Mouse (Mus musculus) stomach, embryonic 15.5 days (tissue): ENCODE measurements around the gene Lamc1. TPM values are rescaled to one million over a fixed set of nuclear protein-coding genes. Genes with fewer than 3 reads are reported as not detected.

ENCODE experiments used
- ATAC-seq: fragments of 200-750 bp; cut with Nextera tagmentation; 2 replicates; pipeline ENCODE4 v1.8.0; 2017; ENCODE audit warnings: low read depth, moderate number of reproducible peaks, moderate TSS enrichment; ENCODE audit not compliant: insufficient read depth, low FRiP score
- H3K27ac ChIP-seq: fragments of 300-500 bp; sonication (generic); 2 replicates; pipeline ENCODE4 v1.5.1; 2015; ENCODE audit warnings: mild to moderate bottlenecking, inconsistent platforms
- H3K27me3 ChIP-seq: fragments of 300-500 bp; sonication (generic); replicated peaks from 2 replicates; pipeline ENCODE4 v1.6.1; 2015; ENCODE audit warnings: inconsistent platforms
- H3K36me3 ChIP-seq: fragments of 300-500 bp; sonication (generic); 2 replicates; pipeline ENCODE4 v1.6.1; 2015; ENCODE audit warnings: inconsistent platforms
- H3K4me1 ChIP-seq: fragments of 300-500 bp; sonication (generic); 2 replicates; pipeline ENCODE4 v1.6.1; 2015; ENCODE audit warnings: inconsistent platforms
- H3K4me2 ChIP-seq: fragments of 300-500 bp; sonication (generic); 2 replicates; pipeline ENCODE4 v1.6.1; 2015; ENCODE audit warnings: mild to moderate bottlenecking, inconsistent platforms
- H3K4me3 ChIP-seq: fragments of 300-500 bp; sonication (generic); replicated peaks from 2 replicates; pipeline ENCODE4 v1.5.1; 2015; ENCODE audit warnings: inconsistent platforms
- H3K9ac ChIP-seq: fragments of 300-500 bp; sonication (generic); 2 replicates; pipeline ENCODE4 v1.6.1; 2015; ENCODE audit warnings: inconsistent platforms
- H3K9me3 ChIP-seq: fragments of 300-500 bp; sonication (generic); 2 replicates; pipeline ENCODE4 v1.6.1; 2016; ENCODE audit warnings: inconsistent platforms
- WGBS: fragments of 180-500 bp; shearing (Covaris S2); methylation state at CpG from one replicate; pipeline ENCODE4 v1.1.7; 2015; 5-methylcytosine and 5-hydroxymethylcytosine counted together
- polyA plus RNA-seq: library from polyadenylated mRNA; unstranded; fragments of >200 nt; fragmentation: Nextera tagmentation; extraction: Ambion mirVana; gene quantifications from 2 replicates; pipeline ENCODE4 v1.2.1, GENCODE M21; 2015

The Lamc1 gene
- polyA plus RNA-seq, 1 experiment from 2014 or later, result 64.0 TPM

DNA sequence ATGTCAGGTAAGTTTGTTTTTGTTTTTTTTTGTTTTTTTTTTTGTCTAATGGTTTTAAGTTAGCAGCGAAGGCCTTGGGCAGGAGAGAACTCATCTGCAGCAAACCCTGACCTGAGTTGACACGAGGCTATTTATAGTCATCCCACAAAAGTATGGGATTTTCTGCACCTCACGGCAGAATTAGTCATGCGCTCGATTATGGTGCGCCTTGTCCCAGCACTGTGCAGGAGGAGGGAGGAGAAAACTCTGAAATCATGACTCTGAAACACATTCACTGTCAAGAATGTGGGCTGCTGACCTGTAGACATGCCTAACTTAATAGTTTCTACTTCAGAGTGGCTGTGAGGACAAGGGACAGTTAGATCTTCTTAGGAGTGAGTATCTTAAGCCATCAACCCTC lies 40.4 kb downstream of the Lamc1 start:
- no peaks in the 10 kb centered on the region for H3K9me3 ChIP-seq
- no peak for ATAC-seq
- H3K27me3 ChIP-seq, result no peaks in the 10 kb centered on the region
- no peak overlapping the region for H3K9ac ChIP-seq
- H3K4me1 ChIP-seq, result peaks cover 12% of the 10 kb centered on the region; the same call in 1 of the 2 replicates
- H3K36me3 ChIP-seq, result no peaks in the 10 kb centered on the region
- 29% methylated on average over 6 of the region's 6 CpGs for WGBS
- H3K4me3 ChIP-seq, result no peak overlapping the region
- no peak overlapping the region for H3K27ac ChIP-seq
- no peak overlapping the region for H3K4me2 ChIP-seq

- ATAC-seq, result no peak
- Histone ChIP-seq H3K4me1 (peaks cover 12% of the 10 kb centered on the region; the same call in 1 of the 2 replicates), H3K4me3 (no peak overlapping the region), H3K9me3 (no peaks in the 10 kb centered on the region), H3K27ac (no peak overlapping the region), H3K36me3 (no peaks in the 10 kb centered on the region), H3K4me2 (no peak overlapping the region), H3K9ac (no peak overlapping the region), H3K27me3 (no peaks in the 10 kb centered on the region)
- WGBS, result 47% methylated on average over 4 of the region's 4 CpGs
Measured at GRCm38 (mm10) chr1:153291416-153291815, 41.2 kb downstream of the Lamc1 start.

GRCm38 (mm10) chr1:153288010-153288409 lies 44.6 kb downstream of the Lamc1 start:
- Histone ChIP-seq H3K9ac (no peak overlapping the region), H3K9me3 (no peaks in the 10 kb centered on the region), H3K4me1 (peaks cover 11% of the 10 kb centered on the region; the same call in 1 of the 2 replicates), H3K27me3 (no peaks in the 10 kb centered on the region), H3K27ac (no peak overlapping the region), H3K4me3 (no peak overlapping the region), H3K4me2 (no peak overlapping the region), H3K36me3 (no peaks in the 10 kb centered on the region)
- no peak for ATAC-seq
- WGBS, result 70% methylated on average over 4 of the region's 4 CpGs

- Histone ChIP-seq H3K9me3 (no peaks in the 10 kb centered on the region), H3K9ac (no peak overlapping the region), H3K4me3 (no peak overlapping the region), H3K27ac (no peak overlapping the region), H3K4me1 (0 out of 2 replicates have a peak, but pooled peaks cover 7% of the 10 kb centered on the region), H3K4me2 (no peak overlapping the region), H3K36me3 (no peaks in the 10 kb centered on the region), H3K27me3 (no peaks in the 10 kb centered on the region)
- 75% methylated on average over 5 of the region's 5 CpGs for whole genome bisulfite sequencing
- ATAC-seq, result no peak
Measured at GRCm38 (mm10) chr1:153287443-153287842, 45.1 kb downstream of the Lamc1 start.

DNA sequence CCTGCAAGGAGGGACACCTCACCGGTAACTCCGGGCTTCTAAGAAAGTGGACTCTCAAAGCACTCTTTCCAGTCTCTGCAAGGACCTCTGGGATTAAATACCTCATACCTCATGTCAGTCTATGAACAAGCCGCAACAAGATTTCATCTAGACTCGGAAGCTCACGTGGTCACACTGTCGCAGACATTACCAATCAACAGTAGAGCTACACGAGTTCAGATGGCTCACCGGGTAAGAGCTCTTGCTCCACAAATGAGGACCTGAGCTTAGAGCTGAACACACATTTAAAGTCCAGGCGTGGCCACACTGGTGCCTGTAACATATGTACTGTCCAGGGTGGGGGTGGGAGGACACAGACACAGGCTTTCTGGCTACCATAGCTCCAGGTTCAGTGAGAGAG lies 46.4 kb downstream of the Lamc1 start:
- Histone ChIP-seq H3K4me1 (0 out of 2 replicates have a peak, but pooled peaks cover 2% of the 10 kb centered on the region), H3K27ac (no peak overlapping the region), H3K36me3 (no peaks in the 10 kb centered on the region), H3K4me3 (no peak overlapping the region), H3K9ac (no peak overlapping the region), H3K27me3 (no peaks in the 10 kb centered on the region), H3K4me2 (no peak overlapping the region), H3K9me3 (no peaks in the 10 kb centered on the region)
- WGBS, result 73% methylated on average over 9 of the region's 9 CpGs
- ATAC-seq, result no peak; the same call in 1 of the 2 replicates

- Histone ChIP-seq H3K27me3 (no peaks in the 10 kb centered on the region), H3K4me2 (no peak overlapping the region), H3K4me3 (no peak overlapping the region), H3K9me3 (no peaks in the 10 kb centered on the region), H3K27ac (no peak overlapping the region), H3K36me3 (no peaks in the 10 kb centered on the region), H3K4me1 (0 out of 2 replicates have a peak, but pooled peaks cover 2% of the 10 kb centered on the region), H3K9ac (no peak overlapping the region)
- 92% methylated on average over 8 of the region's 8 CpGs for WGBS
- ATAC-seq, result no peak
Measured at GRCm38 (mm10) chr1:153285188-153285587, 47.4 kb downstream of the Lamc1 start.

DNA sequence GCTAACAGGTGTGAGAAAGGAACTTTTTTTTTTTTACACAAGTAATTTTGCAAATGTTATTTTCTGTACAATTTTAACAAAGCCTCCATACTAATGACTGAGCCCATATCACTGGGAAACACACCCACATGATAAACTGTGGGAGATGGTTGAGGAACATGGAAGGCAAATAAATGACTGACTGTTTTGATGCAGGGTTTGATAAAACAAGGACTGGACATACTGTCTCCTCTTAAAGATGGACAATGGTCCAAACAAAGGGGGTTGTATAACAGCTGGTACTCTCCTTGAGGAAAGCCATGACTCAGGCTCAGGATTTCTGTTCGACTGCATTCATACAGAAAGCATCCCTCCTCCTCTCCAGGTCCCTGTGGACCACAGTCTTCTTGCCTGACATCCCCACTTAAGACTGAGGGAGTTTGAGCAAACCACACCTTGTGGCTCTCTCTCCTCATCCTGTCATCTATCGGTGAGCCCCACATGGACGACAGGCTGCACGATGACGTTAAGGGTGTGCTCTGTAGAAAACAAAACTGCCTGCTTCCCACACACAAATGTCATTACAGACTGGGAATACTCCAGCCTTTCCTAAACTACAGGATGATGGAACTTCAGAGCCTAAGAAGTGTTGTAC lies 50.1 kb downstream of the Lamc1 start:
- H3K27ac ChIP-seq, result no peak overlapping the region
- no peak overlapping the region for H3K4me2 ChIP-seq

DNA sequence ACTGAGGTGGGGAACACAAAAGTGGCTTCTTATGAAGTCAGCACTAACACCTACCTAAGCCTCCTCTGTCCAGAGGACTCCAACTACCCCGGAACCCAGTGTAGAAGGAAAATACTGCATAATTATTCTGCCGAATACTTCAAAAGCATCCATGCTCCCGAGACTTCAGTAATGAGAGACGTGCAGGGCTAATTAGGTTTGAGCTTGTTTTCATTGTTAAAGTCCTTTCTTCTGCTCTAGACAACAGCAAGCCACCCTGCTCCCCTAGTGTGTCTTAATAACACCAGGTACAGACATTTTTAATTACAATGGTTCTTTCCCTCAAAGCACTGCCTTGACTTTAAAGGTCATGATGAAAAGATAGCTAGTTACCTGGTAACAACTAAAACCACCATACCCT lies 51.1 kb downstream of the Lamc1 start:
- WGBS, result 73% methylated on average over 4 of the region's 4 CpGs
- ATAC-seq, result no peak
- no peaks in the 10 kb centered on the region for H3K36me3 ChIP-seq

More for the DNA sequence above, 50.1 kb downstream of the Lamc1 start:
- Histone ChIP-seq H3K9me3 (no peaks in the 10 kb centered on the region), H3K9ac (no peak overlapping the region), H3K4me3 (no peak overlapping the region), H3K27me3 (no peaks in the 10 kb centered on the region), H3K4me1 (peaks cover 5% of the 10 kb centered on the region; the same call in 1 of the 2 replicates), H3K36me3 (no peaks in the 10 kb centered on the region)
- ATAC-seq, result no peak
- 76% methylated on average over 5 of the region's 5 CpGs for WGBS

GRCm38 (mm10) chr1:153280411-153280810 lies 52.2 kb downstream of the Lamc1 start:
- no peak overlapping the region for H3K4me2 ChIP-seq
- no peak for ATAC-seq
- no peak overlapping the region for H3K27ac ChIP-seq
- no peak overlapping the region for H3K9ac ChIP-seq
- no peaks in the 10 kb centered on the region for H3K9me3 ChIP-seq
- no peaks in the 10 kb centered on the region for H3K27me3 ChIP-seq
- WGBS, result 64% methylated on average over 5 of the region's 5 CpGs
- H3K4me3 ChIP-seq, result no peak overlapping the region
- H3K4me1 ChIP-seq, result peaks cover 15% of the 10 kb centered on the region; the same call in 1 of the 2 replicates
- H3K36me3 ChIP-seq, result no peaks in the 10 kb centered on the region

More for the DNA sequence above, 51.1 kb downstream of the Lamc1 start:
- Histone ChIP-seq H3K4me1 (peaks cover 13% of the 10 kb centered on the region; the same call in 1 of the 2 replicates), H3K4me2 (no peak overlapping the region), H3K4me3 (no peak overlapping the region), H3K9ac (no peak overlapping the region), H3K9me3 (no peaks in the 10 kb centered on the region), H3K27me3 (no peaks in the 10 kb centered on the region), H3K27ac (no peak overlapping the region)

DNA sequence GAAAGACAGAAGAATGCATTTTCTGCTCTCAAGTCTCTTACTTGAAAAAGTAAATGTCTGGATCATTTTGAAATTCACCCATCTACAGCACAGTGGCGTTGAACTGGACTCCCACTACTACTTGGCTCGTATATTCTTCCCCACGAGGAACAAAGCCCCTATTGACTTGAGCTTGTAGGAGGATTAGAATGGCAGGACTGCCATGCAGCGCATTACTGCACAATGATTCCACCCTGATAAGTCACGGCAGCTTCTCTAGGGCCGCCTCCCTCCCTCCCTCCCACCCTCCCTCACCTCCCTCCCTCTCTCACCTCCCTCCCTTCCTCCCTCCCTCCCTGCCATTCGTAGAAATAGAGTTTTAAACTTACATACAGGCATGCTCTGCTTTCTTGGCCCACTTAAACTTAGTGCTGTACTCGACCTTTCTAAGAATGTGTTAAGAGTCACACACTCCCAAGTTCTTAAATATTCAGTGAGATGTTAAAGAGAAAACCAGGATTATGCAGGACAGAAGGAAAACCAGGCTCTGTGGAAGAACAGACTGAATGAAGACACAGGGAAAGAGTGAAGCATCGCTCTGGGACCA lies 54.5 kb downstream of the Lamc1 start:
- no peaks in the 10 kb centered on the region for H3K9me3 ChIP-seq
- peak overlapping the region; percentile 38; the same call in 1 of the 2 replicates for H3K27ac ChIP-seq
- H3K27me3 ChIP-seq, result no peaks in the 10 kb centered on the region
- no peak overlapping the region for H3K4me3 ChIP-seq
- WGBS, result 40% methylated on average over 9 of the region's 9 CpGs
- no peaks in the 10 kb centered on the region for H3K36me3 ChIP-seq
- H3K9ac ChIP-seq, result no peak overlapping the region
- H3K4me2 ChIP-seq, result no peak overlapping the region
- peaks cover 31% of the 10 kb centered on the region for H3K4me1 ChIP-seq
- ATAC-seq, result peak; percentile 45; the same call in 1 of the 2 replicates

GRCm38 (mm10) chr1:153275466-153275865 lies 57.1 kb downstream of the Lamc1 start:
- H3K4me2 ChIP-seq, result no peak overlapping the region
- H3K9ac ChIP-seq, result no peak overlapping the region
- peak overlapping the region; percentile 26; the same call in 1 of the 2 replicates for H3K27ac ChIP-seq
- ATAC-seq, result no peak
- H3K4me3 ChIP-seq, result no peak overlapping the region
- 58% methylated on average over 5 of the region's 5 CpGs for WGBS
- H3K36me3 ChIP-seq, result no peaks in the 10 kb centered on the region
- no peaks in the 10 kb centered on the region for H3K9me3 ChIP-seq
- H3K27me3 ChIP-seq, result no peaks in the 10 kb centered on the region
- peaks cover 36% of the 10 kb centered on the region for H3K4me1 ChIP-seq

DNA sequence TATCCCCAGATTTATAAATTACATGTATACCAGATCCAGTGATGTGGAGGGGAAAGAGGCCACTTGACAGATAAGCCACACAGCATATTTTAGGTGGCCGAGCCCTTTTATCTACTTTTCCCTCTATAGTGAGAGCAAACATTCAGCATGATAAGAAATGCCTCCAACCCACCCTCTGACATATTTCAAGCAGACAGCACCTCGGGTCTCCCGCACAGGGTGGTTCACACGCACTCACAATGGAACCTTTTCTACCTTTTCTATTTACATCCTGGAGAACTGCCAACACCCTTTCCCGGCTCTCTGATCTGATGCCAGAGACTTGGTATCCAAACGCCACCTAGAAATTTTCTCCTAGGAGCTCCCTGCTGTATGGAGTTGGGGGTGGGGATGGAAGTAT lies 58.0 kb downstream of the Lamc1 start:
- no peaks in the 10 kb centered on the region for H3K27me3 ChIP-seq
- H3K9me3 ChIP-seq, result no peaks in the 10 kb centered on the region
- no peaks in the 10 kb centered on the region for H3K36me3 ChIP-seq
- 18% methylated on average over 6 of the region's 6 CpGs for WGBS
- peaks cover 36% of the 10 kb centered on the region for H3K4me1 ChIP-seq
- H3K4me2 ChIP-seq, result peak overlapping the region; percentile 21; the same call in 1 of the 2 replicates
- H3K9ac ChIP-seq, result no peak overlapping the region
- peak overlapping the region; percentile 42; the same call in 1 of the 2 replicates for H3K27ac ChIP-seq
- H3K4me3 ChIP-seq, result no peak overlapping the region
- peak; percentile 84 for ATAC-seq
